In the genomic region with DNA sequence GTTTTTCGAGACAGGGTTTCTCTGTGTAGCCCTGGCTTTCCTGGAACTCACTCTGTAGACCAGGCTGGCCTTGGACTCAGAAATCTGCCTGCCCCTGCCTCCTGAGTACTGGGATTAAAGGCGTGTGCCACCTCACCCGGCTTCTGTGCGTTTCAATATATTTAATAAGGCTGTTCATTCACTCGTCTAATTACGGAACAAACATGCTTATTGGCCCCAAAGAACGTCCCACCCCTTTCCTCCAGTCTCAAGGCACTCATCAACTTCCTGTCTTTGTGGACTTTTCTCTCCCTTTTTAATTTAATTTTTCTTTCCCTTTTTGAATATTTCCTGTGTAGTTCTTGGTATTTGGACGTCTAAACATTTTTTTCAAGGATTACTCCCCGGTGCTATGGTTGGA, we compare ENCODE assay signal across 8 mouse cellular contexts. TPM values are rescaled to one million over a fixed set of nuclear protein-coding genes. Genes with fewer than 3 reads are reported as not detected.
A peak's percentile ranks its signal among the peaks of the same experiment; 100 is the strongest.
DNase-seq lines count a peak whose midpoint lies in the region; ATAC-seq lines count a peak whose summit lies in the region.

No protein-coding gene starts in this region.

- no peaks in the 10 kb centered on the region for H3K36me3 ChIP-seq in neural tube, embryonic 11.5 days (ENCODE audit: control insufficient read depth, insufficient read depth, low read length)
- H3K36me3 ChIP-seq in forebrain, embryonic 12.5 days (replicated peaks) = no peaks in the 10 kb centered on the region
- H3K36me3 ChIP-seq in kidney, embryonic 14.5 days (ENCODE audit: control insufficient read depth, insufficient read depth, low read length) = no peaks in the 10 kb centered on the region
- H3K36me3 ChIP-seq in midbrain, embryonic 10.5 days = 0 out of 2 replicates have a peak, but pooled peaks cover 3% of the 10 kb centered on the region

- 46% methylated on average over 9 of the region's 9 CpGs for WGBS in neural tube, embryonic 11.5 days
- 33% methylated on average over 9 of the region's 9 CpGs for WGBS in forebrain, embryonic 12.5 days
- WGBS in kidney, embryonic 14.5 days = 40% methylated on average over 9 of the region's 9 CpGs
- WGBS in midbrain, embryonic 10.5 days = 45% methylated on average over 9 of the region's 9 CpGs

- H3K9ac ChIP-seq in neural tube, embryonic 11.5 days (ENCODE audit: low read length) = no peak overlapping the region
- no peak overlapping the region for H3K9ac ChIP-seq in forebrain, embryonic 12.5 days
- H3K9ac ChIP-seq in kidney, embryonic 14.5 days (ENCODE audit: low read depth, low read length) = peak overlapping the region; percentile 57; the same call in 1 of the 2 replicates

- intact Hi-C loops in left cerebral cortex, postnatal 10 days (cut with DNase I) = no loop called here

- DNase-seq in neural tube, embryonic 11.5 days (ENCODE audit: low spot score) = no peak
- DNase-seq in neural tube, embryonic 10.5 days (ENCODE audit: extremely low spot score, low spot score) = no peak
- DNase-seq in midbrain, embryonic 10.5 days (ENCODE audit: low spot score) = no peak
- DNase-seq in left cerebral cortex, postnatal 10 days (ENCODE audit: extremely low spot score in 1 of 2, low spot score in 2 of 2) = no peak
- no peak for DNase-seq in embryo, embryonic 10 days (ENCODE audit: low spot score)
- DNase-seq in layer of hippocampus, adult 9-10 months (ENCODE audit: low spot score) = no peak

- peaks cover 21% of the 10 kb centered on the region for H3K4me1 ChIP-seq in neural tube, embryonic 11.5 days (ENCODE audit: control insufficient read depth, insufficient read depth, low read length)
- H3K4me1 ChIP-seq in forebrain, embryonic 12.5 days = peaks cover 27% of the 10 kb centered on the region
- peaks cover 13% of the 10 kb centered on the region for H3K4me1 ChIP-seq in kidney, embryonic 14.5 days (ENCODE audit: control insufficient read depth, insufficient read depth, low read length)
- peaks cover 44% of the 10 kb centered on the region for H3K4me1 ChIP-seq in midbrain, embryonic 10.5 days

- no peak overlapping the region for H3K27ac ChIP-seq in neural tube, embryonic 11.5 days (ENCODE audit: low read depth, low read length)
- no peak overlapping the region for H3K27ac ChIP-seq in forebrain, embryonic 12.5 days
- H3K27ac ChIP-seq in kidney, embryonic 14.5 days (ENCODE audit: low read depth, low read length) = no peak overlapping the region
- H3K27ac ChIP-seq in midbrain, embryonic 10.5 days (replicated peaks) = no peak overlapping the region

- no peaks in the 10 kb centered on the region for H3K9me3 ChIP-seq in neural tube, embryonic 11.5 days (ENCODE audit: control insufficient read depth, low read length)
- H3K9me3 ChIP-seq in forebrain, embryonic 12.5 days = no peaks in the 10 kb centered on the region
- no peaks in the 10 kb centered on the region for H3K9me3 ChIP-seq in kidney, embryonic 14.5 days (ENCODE audit: control insufficient read depth, low read length)
- no peaks in the 10 kb centered on the region for H3K9me3 ChIP-seq in midbrain, embryonic 10.5 days (replicated peaks)

- H3K4me3 ChIP-seq in neural tube, embryonic 11.5 days (ENCODE audit: low read depth, low read length) = no peak overlapping the region
- H3K4me3 ChIP-seq in forebrain, embryonic 12.5 days (replicated peaks) = no peak overlapping the region
- H3K4me3 ChIP-seq in kidney, embryonic 14.5 days (ENCODE audit: low read length) = peak overlapping the region; percentile 86
- peak overlapping the region; percentile 89; the same call in 1 of the 2 replicates for H3K4me3 ChIP-seq in midbrain, embryonic 10.5 days

- H3K4me2 ChIP-seq in neural tube, embryonic 11.5 days (ENCODE audit: low read depth) = peak overlapping the region; percentile 90
- peak overlapping the region; percentile 94 for H3K4me2 ChIP-seq in forebrain, embryonic 12.5 days
- peak overlapping the region; percentile 70 for H3K4me2 ChIP-seq in kidney, embryonic 14.5 days (replicated peaks; ENCODE audit: low read depth, low read length)

- H3K27me3 ChIP-seq in neural tube, embryonic 11.5 days (ENCODE audit: control insufficient read depth, insufficient read depth, low read length) = peaks cover 11% of the 10 kb centered on the region; the same call in 1 of the 2 replicates
- peaks cover 23% of the 10 kb centered on the region for H3K27me3 ChIP-seq in forebrain, embryonic 12.5 days
- no peaks in the 10 kb centered on the region; the same call in 1 of the 2 replicates for H3K27me3 ChIP-seq in kidney, embryonic 14.5 days (ENCODE audit: control insufficient read depth, insufficient read depth, low read length)
- peaks cover 36% of the 10 kb centered on the region for H3K27me3 ChIP-seq in midbrain, embryonic 10.5 days (ENCODE audit: low read depth, poor library complexity, severe bottlenecking)

- no peak for ATAC-seq in neural tube, embryonic 11.5 days (ENCODE audit: insufficient read depth, low FRiP score, low TSS enrichment)
- no peak for ATAC-seq in forebrain, embryonic 12.5 days (ENCODE audit: low FRiP score)
- no peak for ATAC-seq in kidney, embryonic 14.5 days (ENCODE audit: low FRiP score, low TSS enrichment)

RNA-seq across cellular contexts. Expression of a gene that starts 1.2 kb away (rescaled TPM):
- polyA plus RNA-seq in neural tube, embryonic 11.5 days (2014; fragmentation: Nextera tagmentation; extraction: Ambion mirVana) = 20.6 and 29.0 TPM in 2 replicates
- polyA plus RNA-seq in forebrain, embryonic 12.5 days (2016; fragmentation: Nextera tagmentation; extraction: Ambion mirVana) = 15.5 and 17.9 TPM in 2 replicates
- 16.7 and 31.6 TPM in 2 replicates for polyA plus RNA-seq in kidney, embryonic 14.5 days (2014; fragmentation: Nextera tagmentation; extraction: Ambion mirVana)
- polyA plus RNA-seq in midbrain, embryonic 10.5 days (2016; fragmentation: Nextera tagmentation; extraction: Ambion mirVana) = 14.7 and 18.5 TPM in 2 replicates
- total RNA-seq in left cerebral cortex, postnatal 10 days (2021) = 10 to 100 TPM; 60.8 to 66.7 TPM

RNA-seq across cellular contexts. Expression of a gene that starts 14.4 kb away (rescaled TPM):
- polyA plus RNA-seq in neural tube, embryonic 11.5 days (2014; fragmentation: Nextera tagmentation; extraction: Ambion mirVana) = 1.2 and 1.7 TPM in 2 replicates
- 1.7 and 1.9 TPM in 2 replicates for polyA plus RNA-seq in forebrain, embryonic 12.5 days (2016; fragmentation: Nextera tagmentation; extraction: Ambion mirVana)
- 2.7 and 2.8 TPM in 2 replicates for polyA plus RNA-seq in kidney, embryonic 14.5 days (2014; fragmentation: Nextera tagmentation; extraction: Ambion mirVana)
- polyA plus RNA-seq in midbrain, embryonic 10.5 days (2016; fragmentation: Nextera tagmentation; extraction: Ambion mirVana) = 2.1 and 2.9 TPM in 2 replicates
- total RNA-seq in left cerebral cortex, postnatal 10 days (2021) = 10 to 100 TPM; 22.6 to 29.8 TPM

RNA-seq across cellular contexts. Expression of a gene that starts 20.7 kb away (rescaled TPM):
- 81.2 and 88.1 TPM in 2 replicates for polyA plus RNA-seq in neural tube, embryonic 11.5 days (2014; fragmentation: Nextera tagmentation; extraction: Ambion mirVana)
- polyA plus RNA-seq in forebrain, embryonic 12.5 days (2016; fragmentation: Nextera tagmentation; extraction: Ambion mirVana) = 100 and 103 TPM in 2 replicates
- 69.0 and 88.5 TPM in 2 replicates for polyA plus RNA-seq in kidney, embryonic 14.5 days (2014; fragmentation: Nextera tagmentation; extraction: Ambion mirVana)
- polyA plus RNA-seq in midbrain, embryonic 10.5 days (2016; fragmentation: Nextera tagmentation; extraction: Ambion mirVana) = 106 and 110 TPM in 2 replicates
- 100 to 1,000 TPM; 105 to 107 TPM for total RNA-seq in left cerebral cortex, postnatal 10 days (2021)

Comparison
In these comparisons a context has a peak if more than half of its experiments do, and no peak if none do; other contexts are left out.
1. H3K4me3 ChIP-seq: peak in kidney, embryonic 14.5 days (single experiment) and midbrain, embryonic 10.5 days (single experiment); none in neural tube, embryonic 11.5 days (single experiment) and forebrain, embryonic 12.5 days (single experiment).
2. Peak in every context shown above with its lines, with median percentiles within 50 percentile points of each other: H3K4me2 ChIP-seq.